Mouse (Mus musculus) embryonic facial prominence, embryonic 14.5 days (tissue): Measurements from ENCODE around the gene Klhl35. TPM values are rescaled to one million over a fixed set of nuclear protein-coding genes. Genes with fewer than 3 reads are reported as not detected.
"Not testable (repeated sequence)": the region's sequence is repeated elsewhere in the genome, so short reads cannot be mapped to it uniquely, and the experiment has no call there.

Experiments
- ATAC-seq: fragments of 200-750 bp; cut with Nextera tagmentation; 2 replicates; pipeline ENCODE4 v1.8.0; 2017; ENCODE audit warnings: low read depth, moderate number of reproducible peaks, moderate TSS enrichment
- DNase-seq: peaks from one replicate; pipeline ENCODE4 v3.0.0-alpha.2; 2015; ENCODE audit warnings: low spot score
- H3K27ac ChIP-seq: fragments of 300-500 bp; sonication (generic); replicated peaks from 2 replicates; pipeline ENCODE4 v1.5.1; 2014; ENCODE audit warnings: low read depth, mild to moderate bottlenecking, low read length, moderate library complexity
- H3K27me3 ChIP-seq: fragments of 300-500 bp; sonication (generic); replicated peaks from 2 replicates; pipeline ENCODE4 v1.6.1; 2014; ENCODE audit warnings: low read length; ENCODE audit not compliant: control insufficient read depth, insufficient read depth
- H3K36me3 ChIP-seq: fragments of 300-500 bp; sonication (generic); 2 replicates; pipeline ENCODE4 v1.6.1; 2014; ENCODE audit warnings: low read length, mixed read lengths; ENCODE audit not compliant: control insufficient read depth, insufficient read depth
- H3K4me1 ChIP-seq: fragments of 300-500 bp; sonication (generic); 2 replicates; pipeline ENCODE4 v1.6.1; 2014; ENCODE audit warnings: antibody characterized with exemption, low read length; ENCODE audit not compliant: control insufficient read depth, insufficient read depth
- H3K4me2 ChIP-seq: fragments of 300-500 bp; sonication (generic); 2 replicates; pipeline ENCODE4 v1.6.1; 2014; ENCODE audit warnings: low read depth, mild to moderate bottlenecking, low read length, moderate library complexity, mixed read lengths
- H3K4me3 ChIP-seq: fragments of 300-500 bp; sonication (generic); 2 replicates; pipeline ENCODE4 v1.5.1; 2014; ENCODE audit warnings: low read depth, mild to moderate bottlenecking, low read length
- H3K9ac ChIP-seq: fragments of 300-500 bp; sonication (generic); 2 replicates; pipeline ENCODE4 v1.6.1; 2014; ENCODE audit warnings: low read depth, mild to moderate bottlenecking, low read length, moderate library complexity, mixed read lengths
- H3K9me3 ChIP-seq: fragments of 300-500 bp; sonication (generic); 2 replicates; pipeline ENCODE4 v1.6.1; 2016; ENCODE audit warnings: low read length; ENCODE audit not compliant: control insufficient read depth
- WGBS: fragments of 180-500 bp; shearing (Covaris S2); extraction: QIAGEN DNeasy Blood & Tissue Kit; methylation state at CpG from one replicate; pipeline ENCODE4 v1.1.7; 2014; 5-methylcytosine and 5-hydroxymethylcytosine counted together
- polyA plus RNA-seq: library from polyadenylated mRNA; unstranded; fragments of >200 nt; fragmentation: Nextera tagmentation; extraction: Ambion mirVana; gene quantifications from 2 replicates; pipeline ENCODE4 v1.2.1, GENCODE M21; 2014

The Klhl35 gene
- polyA plus RNA-seq, 1 experiment from 2014 or later: 0.74 TPM

DNA sequence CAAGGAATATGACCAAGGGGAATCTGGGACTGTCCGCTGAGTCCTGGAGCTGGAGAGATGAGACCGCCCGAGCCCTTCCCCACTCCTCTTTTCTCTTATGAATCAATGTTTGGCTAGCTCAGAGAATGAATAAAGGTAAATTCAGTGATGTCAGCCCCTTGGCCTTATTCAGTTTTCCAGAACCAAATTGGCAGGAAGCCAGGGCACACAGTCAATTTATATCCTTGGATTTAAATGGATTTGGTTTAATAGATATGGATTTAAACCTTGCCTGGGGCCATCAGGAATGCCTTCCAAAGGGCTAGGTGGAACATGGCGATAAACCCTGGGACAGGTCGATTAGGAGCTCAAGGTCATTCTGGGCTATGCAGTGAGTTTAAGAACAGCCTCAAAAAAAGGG lies 23.9 kb downstream of the Klhl35 start:
- no peak overlapping the region for H3K9ac ChIP-seq
- H3K27me3 ChIP-seq: no peaks in the 10 kb centered on the region
- no peaks in the 10 kb centered on the region for H3K4me1 ChIP-seq
- DNase-seq (no peak), ATAC-seq (no peak; the same call in 1 of the 2 replicates)
- H3K9me3 ChIP-seq: peaks cover 8% of the 10 kb centered on the region
- H3K4me2 ChIP-seq: no peak overlapping the region
- no peak overlapping the region for H3K4me3 ChIP-seq
- 75% methylated on average over 5 of the region's 5 CpGs for WGBS
- H3K36me3 ChIP-seq: no peaks in the 10 kb centered on the region
- no peak overlapping the region for H3K27ac ChIP-seq

- no peaks in the 10 kb centered on the region for H3K36me3 ChIP-seq
- no peaks in the 10 kb centered on the region for H3K27me3 ChIP-seq
- H3K9ac ChIP-seq: no peak overlapping the region
- no peak overlapping the region for H3K4me2 ChIP-seq
- no peak overlapping the region for H3K27ac ChIP-seq
- H3K4me3 ChIP-seq: no peak overlapping the region
- 49% methylated on average over 1 of the region's 1 CpGs for WGBS
- DNase-seq (no peak), ATAC-seq (no peak)
- H3K4me1 ChIP-seq: no peaks in the 10 kb centered on the region
- H3K9me3 ChIP-seq: no peaks in the 10 kb centered on the region
These were observed 33.3 kb downstream of the Klhl35 start for GRCm38 (mm10) chr7:99499128-99499527.

GRCm38 (mm10) chr7:99500201-99500600 lies 34.4 kb downstream of the Klhl35 start:
- Histone ChIP-seq H3K4me2 (no peak overlapping the region), H3K4me3 (no peak overlapping the region), H3K4me1 (no peaks in the 10 kb centered on the region), H3K9me3 (no peaks in the 10 kb centered on the region), H3K27ac (no peak overlapping the region), H3K9ac (no peak overlapping the region), H3K27me3 (no peaks in the 10 kb centered on the region), H3K36me3 (no peaks in the 10 kb centered on the region)
- ATAC-seq (peak; percentile 93), DNase-seq (peak; percentile 93)
- WGBS: 5% methylated on average over 8 of the region's 8 CpGs

GRCm38 (mm10) chr7:99500655-99501054 lies 34.9 kb downstream of the Klhl35 start:
- no peak for DNase-seq
- no peak overlapping the region for H3K9ac ChIP-seq
- H3K27ac ChIP-seq: no peak overlapping the region
- WGBS: 36% methylated on average over 5 of the region's 5 CpGs
- ATAC-seq: no peak
- H3K4me1 ChIP-seq: no peaks in the 10 kb centered on the region
- no peaks in the 10 kb centered on the region for H3K9me3 ChIP-seq
- H3K36me3 ChIP-seq: no peaks in the 10 kb centered on the region
- no peaks in the 10 kb centered on the region for H3K27me3 ChIP-seq
- no peak overlapping the region for H3K4me2 ChIP-seq
- no peak overlapping the region for H3K4me3 ChIP-seq

DNA sequence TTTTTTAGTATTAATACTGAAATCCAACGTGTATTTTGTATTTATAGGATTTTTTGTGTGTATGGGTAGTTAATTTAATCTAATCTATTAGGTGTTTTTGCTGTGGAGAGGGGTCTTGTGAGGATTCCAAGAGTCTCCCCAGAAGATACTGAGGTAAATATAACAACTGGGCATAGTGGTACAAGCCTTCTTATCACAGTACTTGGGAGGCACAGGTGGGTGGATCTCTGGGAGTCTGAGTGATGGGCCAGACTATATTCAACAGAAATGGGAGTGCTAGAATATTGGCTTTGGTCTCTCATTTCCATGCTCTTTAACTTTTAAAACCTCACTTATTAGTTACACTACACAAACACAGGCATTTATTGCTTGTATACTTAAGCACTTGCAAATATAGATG lies 35.3 kb downstream of the Klhl35 start:
- DNase-seq (no peak), ATAC-seq (no peak)
- H3K9me3 ChIP-seq: no peaks in the 10 kb centered on the region
- no peaks in the 10 kb centered on the region for H3K36me3 ChIP-seq
- H3K27me3 ChIP-seq: no peaks in the 10 kb centered on the region
- H3K9ac ChIP-seq: no peak overlapping the region
- no peak overlapping the region for H3K4me3 ChIP-seq
- H3K4me1 ChIP-seq: no peaks in the 10 kb centered on the region
- no peak overlapping the region for H3K4me2 ChIP-seq
- no peak overlapping the region for H3K27ac ChIP-seq
- WGBS: 47% methylated on average over 1 of the region's 1 CpGs

- H3K4me1 ChIP-seq: no peaks in the 10 kb centered on the region
- H3K27me3 ChIP-seq: no peaks in the 10 kb centered on the region
- H3K4me2 ChIP-seq: no peak overlapping the region
- no peak for DNase-seq
- no peak overlapping the region for H3K4me3 ChIP-seq
- H3K9me3 ChIP-seq: no peaks in the 10 kb centered on the region; the same call in 1 of the 2 replicates
- no peak overlapping the region for H3K27ac ChIP-seq
- H3K36me3 ChIP-seq: no peaks in the 10 kb centered on the region
- no peak for ATAC-seq
- no peak overlapping the region for H3K9ac ChIP-seq
These were observed 38.8 kb downstream of the Klhl35 start for GRCm38 (mm10) chr7:99504556-99504955.

DNA sequence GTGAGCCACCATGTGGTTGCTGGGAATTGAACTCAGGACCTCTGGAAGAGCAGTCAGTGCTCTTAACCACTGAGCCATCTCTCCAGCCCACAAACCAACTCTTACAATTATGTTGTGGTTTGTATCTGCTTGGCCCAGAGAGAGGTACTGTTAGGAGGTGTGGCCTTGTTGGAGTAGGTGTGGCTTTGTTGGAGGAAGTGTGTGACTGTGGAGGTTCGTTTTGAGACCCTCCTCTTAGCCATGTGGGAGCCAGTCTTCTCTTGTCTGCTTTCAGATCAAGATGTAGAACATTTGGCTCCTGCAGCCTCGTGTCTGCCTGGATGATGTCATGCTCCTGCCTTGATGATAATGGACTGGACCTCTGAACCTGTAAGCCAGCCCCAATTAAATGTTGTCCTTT lies 42.4 kb downstream of the Klhl35 start:
- 20% methylated on average over 2 of the region's 2 CpGs for WGBS
- not testable (repeated sequence) for H3K4me1 ChIP-seq, ATAC-seq, H3K4me2 ChIP-seq, H3K36me3 ChIP-seq, H3K4me3 ChIP-seq, DNase-seq, H3K27me3 ChIP-seq, H3K9me3 ChIP-seq, H3K27ac ChIP-seq, H3K9ac ChIP-seq

DNA sequence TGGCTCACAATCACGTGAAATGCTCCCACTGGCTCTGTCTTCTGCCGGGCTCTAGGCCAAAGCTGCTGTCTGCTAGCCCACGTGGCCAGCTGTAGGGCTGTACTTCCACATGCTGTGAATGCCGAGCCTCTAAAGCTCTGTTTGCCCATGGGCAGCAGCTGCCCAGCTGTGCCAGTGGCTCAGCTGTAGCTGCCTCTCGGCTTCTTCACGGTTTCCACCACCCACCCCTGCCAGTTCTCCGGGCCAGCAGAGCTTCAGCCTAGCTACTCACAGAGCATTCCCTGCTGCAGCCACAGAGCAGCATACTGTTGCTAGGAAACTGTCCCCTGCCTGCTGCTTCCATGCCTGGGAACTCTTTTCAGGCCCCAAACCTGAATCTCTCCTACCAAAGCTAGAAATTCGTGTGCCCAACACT lies 44.3 kb downstream of the Klhl35 start:
- Histone ChIP-seq H3K27me3 (no peaks in the 10 kb centered on the region), H3K4me3 (no peak overlapping the region), H3K9ac (no peak overlapping the region), H3K9me3 (no peaks in the 10 kb centered on the region; the same call in 1 of the 2 replicates), H3K27ac (no peak overlapping the region), H3K36me3 (no peaks in the 10 kb centered on the region), H3K4me1 (no peaks in the 10 kb centered on the region), H3K4me2 (no peak overlapping the region)
- peak; percentile 33 for DNase-seq
- ATAC-seq: 0 out of 2 replicates have a peak, but pooled peaks have one; percentile 37
- WGBS: 8% methylated on average over 8 of the region's 8 CpGs

DNA sequence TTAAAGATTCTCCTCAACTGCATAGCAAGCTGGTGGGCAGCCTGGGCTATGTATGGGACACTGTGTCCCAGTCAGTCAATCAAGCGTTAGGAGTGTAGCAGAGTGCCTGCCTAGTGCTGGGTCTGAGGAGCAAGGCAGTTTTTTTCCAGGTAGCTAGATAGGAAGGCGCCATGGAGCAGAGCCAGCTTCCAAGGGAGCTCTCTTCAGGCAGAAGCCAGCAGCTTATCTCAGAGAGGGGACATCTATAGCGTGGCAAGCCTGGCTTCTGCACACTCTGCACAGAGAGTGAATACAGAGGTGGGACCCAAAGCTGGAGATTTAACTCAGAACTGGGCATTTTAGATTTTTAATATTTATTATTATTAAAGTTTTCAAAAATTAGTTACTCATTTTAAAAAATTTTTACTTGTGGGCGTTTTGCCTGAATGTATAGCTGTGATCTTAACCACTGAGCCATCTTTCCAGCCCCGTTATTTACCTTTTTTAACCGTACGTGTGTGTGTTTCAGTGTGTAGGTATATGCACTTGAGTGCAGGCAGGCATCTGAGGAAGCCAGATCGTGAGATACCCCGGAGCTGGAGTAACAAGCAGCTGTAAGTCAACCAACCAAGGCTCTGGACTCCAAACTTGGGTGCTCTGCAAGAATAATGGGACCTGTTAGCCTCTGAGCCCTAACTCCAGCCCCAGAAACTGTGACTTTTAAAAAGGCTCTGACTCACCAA lies 50.4 kb downstream of the Klhl35 start:
- WGBS: 81% methylated on average over 9 of the region's 9 CpGs

More for the DNA sequence above, 50.4 kb downstream of the Klhl35 start:
- Histone ChIP-seq H3K27me3 (no peaks in the 10 kb centered on the region), H3K27ac (no peak overlapping the region), H3K4me2 (no peak overlapping the region), H3K9ac (no peak overlapping the region), H3K4me3 (no peak overlapping the region), H3K9me3 (no peaks in the 10 kb centered on the region), H3K36me3 (no peaks in the 10 kb centered on the region), H3K4me1 (no peaks in the 10 kb centered on the region)
- ATAC-seq (no peak), DNase-seq (no peak)
